ENCODE assay signal across 21 mouse cellular contexts in the genomic region with DNA sequence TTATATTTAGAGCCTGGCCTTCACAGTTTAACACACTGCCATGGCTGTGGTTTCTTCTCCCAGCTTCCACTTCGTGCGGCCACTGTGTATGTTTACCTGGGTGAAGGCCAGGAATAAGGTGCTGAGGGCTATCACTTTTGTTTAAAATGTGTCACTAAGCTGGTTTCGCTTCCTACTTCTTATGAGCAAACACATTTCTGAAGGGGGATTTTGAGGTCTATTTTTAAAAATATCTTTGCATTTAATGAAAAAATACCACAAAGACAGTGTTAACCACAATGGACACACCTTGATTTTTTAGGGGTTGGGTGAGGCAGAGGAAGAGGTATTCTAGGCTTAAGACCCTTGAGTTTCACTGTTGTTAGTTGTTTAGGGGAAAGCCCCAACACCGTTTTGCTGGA. TPM values are rescaled to one million over a fixed set of nuclear protein-coding genes. Genes with fewer than 3 reads are reported as not detected.
"Had no signal": no experiment of that assay in that cellular context is flagged by ENCODE, and none has a peak within 500 bp of the region (broad histone marks: within the 10 kb centered on the region; RNA-seq: fewer than 3 reads in every experiment).

No protein-coding gene starts in this region.

- H3K27ac ChIP-seq: kidney, postnatal 0 days; limb, embryonic 13.5 days; liver, embryonic 15.5 days; midbrain, embryonic 13.5 days; neural tube, embryonic 15.5 days had no signal

- ATAC-seq: intestine, postnatal 0 days; midbrain, embryonic 13.5 days had no signal

- DNase-seq: kidney, adult 9 months; kidney, postnatal 36 days; layer of hippocampus, adult 9-11 months; layer of hippocampus, postnatal 36 days; lung, embryonic 14.5 days; lung, postnatal 10 days; thymus, adult 2 months; thymus, postnatal 25 days had no signal

- H3K4me1 ChIP-seq: limb, embryonic 13.5 days; liver, embryonic 15.5 days; midbrain, embryonic 13.5 days; neural tube, embryonic 15.5 days had no signal

- H3K36me3 ChIP-seq: limb, embryonic 13.5 days; liver, embryonic 15.5 days; midbrain, embryonic 13.5 days; neural tube, embryonic 15.5 days had no signal

- H3K4me2 ChIP-seq: limb, embryonic 13.5 days; liver, embryonic 11.5 days; liver, embryonic 15.5 days; lung, embryonic 14.5 days; midbrain, embryonic 13.5 days; neural tube, embryonic 15.5 days had no signal

- H3K9ac ChIP-seq: limb, embryonic 13.5 days; liver, embryonic 15.5 days; lung, embryonic 14.5 days; midbrain, embryonic 13.5 days; neural tube, embryonic 15.5 days had no signal

- H3K27me3 ChIP-seq: limb, embryonic 13.5 days; liver, embryonic 15.5 days; midbrain, embryonic 13.5 days; neural tube, embryonic 15.5 days had no signal

- H3K4me3 ChIP-seq: limb, embryonic 13.5 days; liver, embryonic 15.5 days; midbrain, embryonic 13.5 days; neural tube, embryonic 15.5 days had no signal

- H3K9me3 ChIP-seq: limb, embryonic 13.5 days; liver, embryonic 15.5 days; midbrain, embryonic 13.5 days; neural tube, embryonic 15.5 days had no signal

RNA-seq across cellular contexts. Expression of gene Kcnj1, which starts 22.5 kb away (rescaled TPM):
- total RNA-seq: layer of hippocampus, adult 18-20 months; layer of hippocampus, postnatal 36 days; left cerebral cortex, postnatal 36 days; midbrain, postnatal 0 days had no signal
- polyA plus RNA-seq: intestine, postnatal 0 days; limb, embryonic 13.5 days; liver, embryonic 11.5 days; liver, embryonic 15.5 days; lung, embryonic 14.5 days; midbrain, embryonic 13.5 days; midbrain, postnatal 0 days; neural tube, embryonic 11.5 days; neural tube, embryonic 15.5 days; stomach, embryonic 14.5 days; urinary bladder, adult 2 months had no signal
